Mouse (Mus musculus): Measurements from ENCODE around the gene Ccl17. TPM values are rescaled to one million over a fixed set of nuclear protein-coding genes. Genes with fewer than 3 reads are reported as not detected.

Gene Ccl17
- polyA plus RNA-seq, 1 experiment from 2014 or later, result not detected

DNA sequence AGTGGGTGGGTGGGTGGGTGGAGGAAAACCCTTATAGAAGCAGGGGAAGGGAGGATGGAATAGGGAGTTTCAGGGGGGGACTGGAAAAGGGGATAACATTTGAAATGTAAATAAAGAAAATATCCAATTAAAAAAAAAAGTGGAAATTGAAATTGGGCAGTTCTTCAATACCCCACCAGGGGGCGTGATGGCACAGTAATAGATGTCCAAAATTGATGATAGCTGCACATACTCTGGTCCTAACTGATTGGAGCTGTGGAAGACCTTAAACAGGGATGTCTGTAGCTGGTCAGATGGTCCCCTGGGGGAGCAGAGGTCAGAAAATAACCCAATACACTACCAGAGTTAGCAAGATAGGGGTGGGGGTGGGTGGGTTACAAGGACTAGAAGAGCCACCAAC, 4.3 kb downstream of the Ccl17 start:
- Histone ChIP-seq H3K4me3 (ENCODE audit: low read depth, low read length) (no peak overlapping the region), H3K36me3 (replicated peaks; ENCODE audit: insufficient read depth, low read length) (no peaks in the 10 kb centered on the region), H3K27me3 (ENCODE audit: insufficient read depth, low read length) (no peaks in the 10 kb centered on the region), H3K4me1 (ENCODE audit: insufficient read depth) (0 out of 2 replicates have a peak, but pooled peaks cover 2% of the 10 kb centered on the region), H3K9me3 (ENCODE audit: low read length) (no peaks in the 10 kb centered on the region), H3K27ac (ENCODE audit: low read depth) (no peak overlapping the region), H3K9ac (replicated peaks) (no peak overlapping the region), H3K4me2 (ENCODE audit: low read depth, low read length) (no peak overlapping the region)
- ATAC-seq (no peak), DNase-seq (peak; percentile 59)
- TF ChIP-seq CTCF (IDR thresholded peaks at IDR 0.05; ENCODE audit: low read depth) (peak; percentile 78), EP300 (IDR thresholded peaks at IDR 0.05; ENCODE audit: low read depth) (no peak)
- WGBS (ENCODE audit: insufficient replicate concordance), result 0% methylated on average over 1 of the region's 1 CpGs

DNA sequence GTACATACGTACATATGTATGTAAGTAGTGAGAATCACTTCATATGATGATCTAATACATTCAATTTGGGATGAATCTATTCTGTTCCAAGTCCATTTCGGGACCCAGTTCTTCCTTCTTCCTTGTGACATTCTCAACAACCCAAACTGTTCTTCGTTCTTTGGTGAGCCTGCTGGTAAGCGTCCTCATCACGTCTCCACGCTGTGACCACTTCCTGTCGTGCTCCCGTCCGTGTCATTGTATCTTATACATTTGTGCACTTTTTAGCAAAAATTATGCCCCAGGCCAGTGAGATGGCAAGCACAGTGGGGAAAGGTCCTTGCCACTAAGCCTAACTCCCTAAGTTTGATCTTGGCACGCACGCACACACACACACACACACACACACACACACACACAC, 7.7 kb downstream of the Ccl17 start:
- Histone ChIP-seq H3K9me3 (ENCODE audit: low read length) (no peaks in the 10 kb centered on the region), H3K36me3 (replicated peaks; ENCODE audit: insufficient read depth, low read length) (peaks cover 14% of the 10 kb centered on the region), H3K4me1 (ENCODE audit: insufficient read depth) (0 out of 2 replicates have a peak, but pooled peaks cover 5% of the 10 kb centered on the region), H3K4me3 (ENCODE audit: low read depth, low read length) (no peak overlapping the region), H3K27ac (ENCODE audit: low read depth) (no peak overlapping the region), H3K9ac (replicated peaks) (no peak overlapping the region), H3K4me2 (ENCODE audit: low read depth, low read length) (no peak overlapping the region), H3K27me3 (ENCODE audit: insufficient read depth, low read length) (no peaks in the 10 kb centered on the region)
- TF ChIP-seq EP300 (IDR thresholded peaks at IDR 0.05; ENCODE audit: low read depth) (no peak), CTCF (IDR thresholded peaks at IDR 0.05; ENCODE audit: low read depth) (no peak)
- no peak for ATAC-seq
- 52% methylated on average over 11 of the region's 11 CpGs for WGBS (ENCODE audit: insufficient replicate concordance)
- no peak for DNase-seq

GRCm38 (mm10) chr8:94819671-94820179, 9.5 kb downstream of the Ccl17 start:
- Histone ChIP-seq H3K4me3 (ENCODE audit: low read depth, low read length) (no peak overlapping the region), H3K27ac (ENCODE audit: low read depth) (no peak overlapping the region), H3K36me3 (replicated peaks; ENCODE audit: insufficient read depth, low read length) (peaks cover 32% of the 10 kb centered on the region), H3K9me3 (ENCODE audit: low read length) (no peaks in the 10 kb centered on the region), H3K4me1 (ENCODE audit: insufficient read depth) (0 out of 2 replicates have a peak, but pooled peaks cover 5% of the 10 kb centered on the region), H3K4me2 (ENCODE audit: low read depth, low read length) (no peak overlapping the region), H3K9ac (replicated peaks) (no peak overlapping the region), H3K27me3 (ENCODE audit: insufficient read depth, low read length) (no peaks in the 10 kb centered on the region)
- WGBS (ENCODE audit: insufficient replicate concordance), result 45% methylated on average over 6 of the region's 6 CpGs
- ATAC-seq (peak; percentile 48; the same call in 1 of the 2 replicates), DNase-seq (no peak)
- TF ChIP-seq CTCF (IDR thresholded peaks at IDR 0.05; ENCODE audit: low read depth) (no peak), EP300 (IDR thresholded peaks at IDR 0.05; ENCODE audit: low read depth) (no peak)

DNA sequence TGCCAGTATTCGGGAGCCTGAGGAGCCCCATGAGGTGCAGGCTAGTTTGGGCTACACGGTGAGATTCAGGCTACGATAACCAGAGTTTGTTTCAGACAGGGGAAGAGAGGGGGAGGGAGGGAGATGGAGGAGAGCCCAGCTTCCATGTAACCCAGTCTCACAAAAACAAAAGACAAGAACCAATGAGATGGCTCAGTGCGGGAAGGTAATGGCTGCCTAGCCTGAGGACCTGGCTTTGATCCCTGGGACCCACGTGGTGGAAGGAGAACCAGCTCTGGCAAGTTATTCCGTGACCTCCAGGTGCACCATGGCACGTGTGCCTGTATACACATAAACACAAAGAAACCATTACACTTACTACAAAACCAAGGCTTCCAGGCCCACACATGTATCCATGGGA, 10.3 kb downstream of the Ccl17 start:
- WGBS (ENCODE audit: insufficient replicate concordance), result 85% methylated on average over 7 of the region's 7 CpGs
- 0 out of 2 replicates have a peak, but pooled peaks cover 5% of the 10 kb centered on the region for H3K4me1 ChIP-seq (ENCODE audit: insufficient read depth)

DNA sequence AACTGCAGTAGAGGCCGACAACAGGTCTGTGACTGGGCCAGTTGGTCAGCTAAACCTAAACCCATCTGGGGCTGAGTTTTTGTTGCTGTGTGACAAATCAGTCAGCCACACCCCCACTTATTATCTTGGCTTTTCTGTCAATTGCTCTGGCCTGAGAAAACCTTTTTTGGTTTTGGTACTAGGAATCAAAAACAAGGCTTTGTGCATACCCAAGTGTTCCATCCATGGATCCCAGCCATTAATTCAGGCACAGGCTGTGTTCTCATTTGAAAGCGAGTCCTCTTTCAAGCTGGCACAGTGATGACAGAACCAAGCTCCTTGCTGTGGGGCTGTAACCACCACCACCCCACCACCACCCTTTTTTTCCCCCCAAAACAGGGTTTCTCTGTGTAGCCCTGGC, 11.1 kb downstream of the Ccl17 start:
- DNase-seq (no peak), ATAC-seq (no peak)
- H3K9ac ChIP-seq (replicated peaks), result no peak overlapping the region
- TF ChIP-seq EP300 (IDR thresholded peaks at IDR 0.05; ENCODE audit: low read depth), result no peak
- TF ChIP-seq CTCF (IDR thresholded peaks at IDR 0.05; ENCODE audit: low read depth), result no peak
- no peaks in the 10 kb centered on the region for H3K9me3 ChIP-seq (ENCODE audit: low read length)
- no peaks in the 10 kb centered on the region for H3K27me3 ChIP-seq (ENCODE audit: insufficient read depth, low read length)
- H3K36me3 ChIP-seq (replicated peaks; ENCODE audit: insufficient read depth, low read length), result peaks cover 47% of the 10 kb centered on the region
- WGBS (ENCODE audit: insufficient replicate concordance), result 86% methylated on average over 2 of the region's 2 CpGs
- no peak overlapping the region for H3K4me3 ChIP-seq (ENCODE audit: low read depth, low read length)
- H3K4me2 ChIP-seq (ENCODE audit: low read depth, low read length), result no peak overlapping the region
- H3K4me1 ChIP-seq (ENCODE audit: insufficient read depth), result 0 out of 2 replicates have a peak, but pooled peaks cover 5% of the 10 kb centered on the region
- no peak overlapping the region for H3K27ac ChIP-seq (ENCODE audit: low read depth)

More for the DNA sequence above, 10.3 kb downstream of the Ccl17 start:
- DNase-seq (no peak), ATAC-seq (no peak)
- H3K36me3 ChIP-seq (replicated peaks; ENCODE audit: insufficient read depth, low read length), result peaks cover 39% of the 10 kb centered on the region
- no peak overlapping the region for H3K9ac ChIP-seq (replicated peaks)
- H3K4me2 ChIP-seq (ENCODE audit: low read depth, low read length), result no peak overlapping the region
- no peak overlapping the region for H3K4me3 ChIP-seq (ENCODE audit: low read depth, low read length)
- H3K27me3 ChIP-seq (ENCODE audit: insufficient read depth, low read length), result no peaks in the 10 kb centered on the region
- TF ChIP-seq EP300 (IDR thresholded peaks at IDR 0.05; ENCODE audit: low read depth) (no peak), CTCF (IDR thresholded peaks at IDR 0.05; ENCODE audit: low read depth) (no peak)
- no peaks in the 10 kb centered on the region for H3K9me3 ChIP-seq (ENCODE audit: low read length)
- H3K27ac ChIP-seq (ENCODE audit: low read depth), result no peak overlapping the region

- peak; percentile 76 for DNase-seq
- H3K36me3 ChIP-seq (replicated peaks; ENCODE audit: insufficient read depth, low read length), result peaks cover 58% of the 10 kb centered on the region
- no peak overlapping the region for H3K4me3 ChIP-seq (ENCODE audit: low read depth, low read length)
- H3K4me2 ChIP-seq (ENCODE audit: low read depth, low read length), result no peak overlapping the region
- H3K4me1 ChIP-seq (ENCODE audit: insufficient read depth), result 0 out of 2 replicates have a peak, but pooled peaks cover 5% of the 10 kb centered on the region
- H3K9me3 ChIP-seq (ENCODE audit: low read length), result no peaks in the 10 kb centered on the region
- H3K27me3 ChIP-seq (ENCODE audit: insufficient read depth, low read length), result no peaks in the 10 kb centered on the region
- no peak overlapping the region for H3K9ac ChIP-seq (replicated peaks)
- WGBS (ENCODE audit: insufficient replicate concordance), result 85% methylated on average over 23 of the region's 23 CpGs
- H3K27ac ChIP-seq (ENCODE audit: low read depth), result no peak overlapping the region
- ATAC-seq, result peak; percentile 69
- TF ChIP-seq EP300 (IDR thresholded peaks at IDR 0.05; ENCODE audit: low read depth) (no peak), CTCF (IDR thresholded peaks at IDR 0.05; ENCODE audit: low read depth) (peak; percentile 89)
Observed at GRCm38 (mm10) chr8:94822637-94823560, 12.6 kb downstream of the Ccl17 start.

Data from liver, postnatal 0 days (tissue).